Mouse (Mus musculus) spleen, adult 2 months (tissue): Measurements from ENCODE around the gene Dtnb.

ENCODE experiments used
- CTCF ChIP-seq: fragments of 200-500 bp; IDR thresholded peaks from 2 replicates; pipeline ENCODE4 v1.5.1; 2011; ENCODE audit warnings: mild to moderate bottlenecking, inconsistent platforms; ENCODE audit not compliant: insufficient read depth, insufficient read length, insufficient replicate concordance; ENCODE audit errors: extremely low read depth
- POLR2A ChIP-seq: fragments of 200-500 bp; IDR thresholded peaks from 2 replicates; pipeline ENCODE4 v1.6.1; 2011; ENCODE audit warnings: low read depth, low read length, inconsistent platforms

- TF ChIP-seq POLR2A, result no peak
- no peak for TF ChIP-seq CTCF
These were observed 196.2 kb downstream of the Dtnb start for GRCm38 (mm10) chr12:3768391-3768790.
